In the genomic region with DNA sequence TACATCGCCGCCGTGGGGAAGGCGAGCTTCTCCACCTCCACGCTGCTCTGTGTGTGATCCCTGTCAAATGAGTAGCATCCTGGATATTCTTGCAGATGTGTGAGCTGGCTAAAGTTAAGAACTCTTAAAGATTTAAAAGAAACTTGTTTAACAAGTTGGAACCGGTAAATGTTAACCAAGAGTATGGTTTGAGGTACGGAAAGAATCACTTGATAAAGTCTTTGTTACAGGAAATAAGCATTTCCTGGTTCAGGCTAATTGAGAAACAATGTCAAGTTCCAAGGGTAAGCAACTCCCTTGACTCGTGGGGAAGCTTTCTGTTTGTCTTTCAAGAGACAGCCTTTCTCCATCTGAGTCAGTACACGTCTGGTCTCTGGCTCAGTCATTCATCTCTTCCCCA, we compare ENCODE assay signal across 23 mouse cellular contexts. TPM values are rescaled to one million over a fixed set of nuclear protein-coding genes. Genes with fewer than 3 reads are reported as not detected.
"Had no signal": no experiment of that assay in that cellular context is flagged by ENCODE, and none has a peak within 500 bp of the region (broad histone marks: within the 10 kb centered on the region; RNA-seq: fewer than 3 reads in every experiment).

Gene Tmprss11g, minus strand, starts transcription at position 101 of the 400 bp plus-strand sequence.

- ATAC-seq: midbrain, embryonic 16.5 days had no signal

- H3K9ac ChIP-seq: lung, embryonic 14.5 days; midbrain, embryonic 12.5 days; neural tube, embryonic 13.5 days; neural tube, embryonic 15.5 days had no signal

- H3K4me1 ChIP-seq: midbrain, embryonic 10.5 days; midbrain, embryonic 12.5 days; neural tube, embryonic 13.5 days; neural tube, embryonic 15.5 days had no signal

- DNase-seq: lung, adult 18-20 months; lung, embryonic 14.5 days; lung, postnatal 10 days; lung, postnatal 4 days; midbrain, embryonic 14.5 days; retina, postnatal 1 day; right cerebral cortex, adult 18-20 months; right cerebral cortex, postnatal 25 days; right cerebral cortex, postnatal 4 days; spleen, adult 18-20 months; thymus, adult 18-20 months; thymus, postnatal 14 days; thymus, postnatal 36 days had no signal

- H3K27me3 ChIP-seq: midbrain, embryonic 12.5 days; neural tube, embryonic 13.5 days; neural tube, embryonic 15.5 days had no signal

- H3K4me3 ChIP-seq: midbrain, embryonic 10.5 days; midbrain, embryonic 12.5 days; myocyte; neural tube, embryonic 13.5 days; neural tube, embryonic 15.5 days had no signal

- H3K36me3 ChIP-seq: midbrain, embryonic 10.5 days; midbrain, embryonic 12.5 days; neural tube, embryonic 13.5 days; neural tube, embryonic 15.5 days had no signal

- H3K9me3 ChIP-seq: midbrain, embryonic 10.5 days; midbrain, embryonic 12.5 days; neural tube, embryonic 13.5 days; neural tube, embryonic 15.5 days had no signal

- H3K27ac ChIP-seq: midbrain, embryonic 10.5 days; midbrain, embryonic 12.5 days; neural tube, embryonic 13.5 days; neural tube, embryonic 15.5 days had no signal

- H3K4me2 ChIP-seq: lung, embryonic 14.5 days; midbrain, embryonic 12.5 days; neural tube, embryonic 13.5 days; neural tube, embryonic 15.5 days had no signal

RNA-seq across cellular contexts. Expression of gene Tmprss11g, which starts in this region (rescaled TPM):
- total RNA-seq: megakaryocyte, adult 5-6 weeks; megakaryocyte-erythroid progenitor cell, adult 5-6 weeks had no signal
- polyA plus RNA-seq: lung, embryonic 14.5 days; midbrain, embryonic 10.5 days; midbrain, embryonic 12.5 days; midbrain, embryonic 14.5 days; midbrain, embryonic 16.5 days; myocyte; neural tube, embryonic 11.5 days; neural tube, embryonic 13.5 days; neural tube, embryonic 15.5 days; small intestine, adult 2 months had no signal
